Mouse (Mus musculus) activated CD4-positive, CD25-positive, alpha-beta regulatory T cell, adult 4 months (primary cell): ENCODE measurements around the gene Gm9945. TPM values are rescaled to one million over a fixed set of nuclear protein-coding genes. Genes with fewer than 3 reads are reported as not detected.

Experiments used
- ATAC-seq: one replicate; pipeline ENCODE4 v1.8.0; 2017
- polyA plus RNA-seq, 2 experiments: library from polyadenylated mRNA; unstranded; fragments of 100-300 nt; shearing (Covaris generic); gene quantifications; one replicate each; pipeline ENCODE4 v1.2.1; 2017

Gene Gm9945
- not detected for polyA plus RNA-seq

- no peak for ATAC-seq
Observed at GRCm38 (mm10) chr11:53479783-53480301, at the start of gene Gm9945, which contains the start of gene Sowaha. TSS of gene Gm9945 (plus strand) at chr11:53480166. TSS of gene Sowaha (minus strand) at chr11:53480274.

GRCm38 (mm10) chr11:53430300-53430669 lies 49.7 kb upstream of the Gm9945 start:
- ATAC-seq = peak; percentile 29

GRCm38 (mm10) chr11:53430670-53431346 lies 49.2 kb upstream of the Gm9945 start, which contains the start of the genes Uqcrq and Gdf9:
TSS of gene Uqcrq (minus strand) at chr11:53430831.
TSS of gene Gdf9 (plus strand) at chr11:53431023.
- ATAC-seq = peak; percentile 91

- ATAC-seq = no peak
Observed at GRCm38 (mm10) chr11:53431347-53432056, 48.5 kb upstream of the Gm9945 start.

GRCm38 (mm10) chr11:53433057-53433456 lies 46.9 kb upstream of the Gm9945 start:
- no peak for ATAC-seq

- ATAC-seq = no peak
Observed at GRCm38 (mm10) chr11:53435504-53435903, 44.5 kb upstream of the Gm9945 start.

GRCm38 (mm10) chr11:53436338-53436737 lies 43.6 kb upstream of the Gm9945 start:
- ATAC-seq = no peak

GRCm38 (mm10) chr11:53441921-53442320 lies 38.0 kb upstream of the Gm9945 start:
- no peak for ATAC-seq

- no peak for ATAC-seq
Observed at GRCm38 (mm10) chr11:53443861-53444260, 36.1 kb upstream of the Gm9945 start.

- ATAC-seq = no peak
Observed at GRCm38 (mm10) chr11:53445562-53445961, 34.4 kb upstream of the Gm9945 start.

GRCm38 (mm10) chr11:53446183-53446582 lies 33.8 kb upstream of the Gm9945 start:
- ATAC-seq = no peak

- ATAC-seq = no peak
Observed at GRCm38 (mm10) chr11:53447996-53448395, 32.0 kb upstream of the Gm9945 start.

GRCm38 (mm10) chr11:53448529-53448928 lies 31.4 kb upstream of the Gm9945 start:
- ATAC-seq = no peak

GRCm38 (mm10) chr11:53450070-53450705 lies 29.8 kb upstream of the Gm9945 start:
- no peak for ATAC-seq

GRCm38 (mm10) chr11:53451361-53451760 lies 28.6 kb upstream of the Gm9945 start:
- ATAC-seq = no peak

GRCm38 (mm10) chr11:53452396-53452795 lies 27.6 kb upstream of the Gm9945 start:
- ATAC-seq = no peak

- no peak for ATAC-seq
Observed at GRCm38 (mm10) chr11:53453031-53453430, 26.9 kb upstream of the Gm9945 start.

GRCm38 (mm10) chr11:53456474-53457371 lies 23.2 kb upstream of the Gm9945 start, which contains the start of the genes Gm10447 and Shroom1:
TSS of gene Gm10447 (minus strand) at chr11:53457110.
TSS of gene Shroom1 (plus strand) at chr11:53457205.
- no peak for ATAC-seq

- ATAC-seq = no peak
Observed at GRCm38 (mm10) chr11:53457372-53457954, 22.5 kb upstream of the Gm9945 start.

GRCm38 (mm10) chr11:53458996-53459395 lies 21.0 kb upstream of the Gm9945 start:
- no peak for ATAC-seq

GRCm38 (mm10) chr11:53460192-53460591 lies 19.8 kb upstream of the Gm9945 start:
- ATAC-seq = no peak

- ATAC-seq = no peak
Observed at GRCm38 (mm10) chr11:53461727-53462126, 18.2 kb upstream of the Gm9945 start.
